ENCODE assay signal across 27 mouse cellular contexts in genomic region chr4:48617201-48617600, GRCm38 (mm10). TPM values are rescaled to one million over a fixed set of nuclear protein-coding genes. Genes with fewer than 3 reads are reported as not detected.
"Had no signal": no experiment of that assay in that cellular context is flagged by ENCODE, and none has a peak within 500 bp of the region (broad histone marks: within the 10 kb centered on the region; RNA-seq: fewer than 3 reads in every experiment).

No protein-coding gene starts in this region.

- H3K9me3 ChIP-seq: heart, embryonic 10.5 days; heart, embryonic 12.5 days; hindbrain, embryonic 10.5 days; hindbrain, embryonic 12.5 days; intestine, embryonic 15.5 days; limb, embryonic 10.5 days; limb, embryonic 12.5 days had no signal

- DNase-seq: gastrocnemius, adult 2 months; gastrocnemius, postnatal 10 days; gastrocnemius, postnatal 25 days; heart, postnatal 10 days; heart, postnatal 4 days; kidney, adult 18-20 months; kidney, adult 8-10 months; kidney, postnatal 10 days; kidney, postnatal 25 days; kidney, postnatal 4 days; layer of hippocampus, adult 9-11 months; layer of hippocampus, postnatal 36 days; liver had no signal

- ATAC-seq: hindbrain, embryonic 16.5 days; inflammation-experienced regulatory T-cells, adult 6 months; intestine, embryonic 15.5 days; intestine, postnatal 0 days had no signal

- H3K4me3 ChIP-seq: gastrocnemius, adult 2 months; heart, embryonic 10.5 days; heart, embryonic 12.5 days; hindbrain, embryonic 10.5 days; hindbrain, embryonic 12.5 days; intestine, embryonic 15.5 days; layer of hippocampus, adult 2 months; limb, embryonic 10.5 days; limb, embryonic 12.5 days had no signal

- H3K27ac ChIP-seq: gastrocnemius, adult 2 months; heart, embryonic 10.5 days; hindbrain, embryonic 10.5 days; hindbrain, embryonic 12.5 days; hindbrain, embryonic 14.5 days; intestine, embryonic 15.5 days; layer of hippocampus, adult 2 months; limb, embryonic 10.5 days; limb, embryonic 12.5 days had no signal

- H3K27me3 ChIP-seq: heart, embryonic 12.5 days; hindbrain, embryonic 12.5 days; intestine, embryonic 15.5 days; limb, embryonic 12.5 days had no signal

- H3K4me2 ChIP-seq: heart, embryonic 12.5 days; hindbrain, embryonic 12.5 days; hindbrain, embryonic 14.5 days; intestine, embryonic 15.5 days; limb, embryonic 12.5 days; liver, embryonic 11.5 days had no signal

- H3K4me1 ChIP-seq: hindbrain, embryonic 10.5 days; hindbrain, embryonic 12.5 days; limb, embryonic 10.5 days; limb, embryonic 12.5 days had no signal

- H3K9ac ChIP-seq: heart, embryonic 12.5 days; hindbrain, embryonic 12.5 days; hindbrain, embryonic 14.5 days; intestine, embryonic 15.5 days; limb, embryonic 12.5 days had no signal

RNA-seq across cellular contexts. Expression of gene Tmeff1, which starts 32.2 kb away (rescaled TPM):
- polyA plus RNA-seq: inflammation-experienced regulatory T-cells, adult 6 months had no signal

RNA-seq across cellular contexts. Expression of gene Cavin4, which starts 46.1 kb away (rescaled TPM):
- total RNA-seq: granulocyte monocyte progenitor cell, adult 5-6 weeks had no signal
- polyA plus RNA-seq: inflammation-experienced regulatory T-cells, adult 6 months had no signal
